Mouse (Mus musculus) heart, postnatal 0 days (tissue): ENCODE data around the gene A930009A15Rik. TPM values are rescaled to one million over a fixed set of nuclear protein-coding genes. Genes with fewer than 3 reads are reported as not detected.

Experiments
- ATAC-seq: fragments of 200-750 bp; cut with Nextera tagmentation; 2 replicates; pipeline ENCODE4 v1.8.0; 2017; ENCODE audit warnings: low read depth, moderate number of reproducible peaks, moderate library complexity; ENCODE audit not compliant: insufficient read depth
- DNase-seq: peaks from one replicate; pipeline ENCODE4 v3.0.0-alpha.2; 2016; ENCODE audit warnings: low spot score
- H3K27ac ChIP-seq: fragments of 300-500 bp; sonication (generic); 2 replicates; pipeline ENCODE4 v1.5.1; 2014; ENCODE audit warnings: low read depth, mild to moderate bottlenecking
- H3K27me3 ChIP-seq: fragments of 300-500 bp; sonication (generic); 2 replicates; pipeline ENCODE4 v1.6.1; 2014; ENCODE audit warnings: low read length, mixed read lengths; ENCODE audit not compliant: control insufficient read depth, insufficient read depth
- H3K36me3 ChIP-seq: fragments of 300-500 bp; sonication (generic); replicated peaks from 2 replicates; pipeline ENCODE4 v1.6.1; 2014; ENCODE audit warnings: low read length, mixed read lengths; ENCODE audit not compliant: control insufficient read depth, insufficient read depth
- H3K4me1 ChIP-seq: fragments of 300-500 bp; sonication (generic); 2 replicates; pipeline ENCODE4 v1.6.1; 2014; ENCODE audit warnings: antibody characterized with exemption; ENCODE audit not compliant: control insufficient read depth, insufficient read depth
- H3K4me2 ChIP-seq: fragments of 300-500 bp; sonication (generic); 2 replicates; pipeline ENCODE4 v1.6.1; 2014; ENCODE audit warnings: low read depth, mild to moderate bottlenecking, low read length, moderate library complexity
- H3K4me3 ChIP-seq: fragments of 300-500 bp; sonication (generic); 2 replicates; pipeline ENCODE4 v1.5.1; 2014; ENCODE audit warnings: low read depth, low read length
- H3K9ac ChIP-seq: fragments of 300-500 bp; sonication (generic); replicated peaks from 2 replicates; pipeline ENCODE4 v1.6.1; 2014; ENCODE audit warnings: low read depth, low read length, mixed read lengths
- H3K9me3 ChIP-seq: fragments of 300-500 bp; sonication (generic); replicated peaks from 2 replicates; pipeline ENCODE4 v1.6.1; 2016; ENCODE audit warnings: low read length; ENCODE audit not compliant: control insufficient read depth
- CTCF ChIP-seq: IDR thresholded peaks from 2 replicates; pipeline ENCODE4 v1.5.1; 2016; ENCODE audit warnings: antibody characterized with exemption, control low read depth, low read depth
- EP300 ChIP-seq: IDR thresholded peaks from 2 replicates; pipeline ENCODE4 v1.6.1; 2016; ENCODE audit warnings: antibody characterized with exemption, low read depth
- WGBS: fragments of 180-500 bp; shearing (Covaris S2); extraction: QIAGEN DNeasy Blood & Tissue Kit; methylation state at CpG from one replicate; pipeline ENCODE4 v1.1.7; 2014; 5-methylcytosine and 5-hydroxymethylcytosine counted together
- polyA plus RNA-seq: library from polyadenylated mRNA; unstranded; fragments of >200 nt; fragmentation: Nextera tagmentation; extraction: Ambion mirVana; gene quantifications from 2 replicates; pipeline ENCODE4 v1.2.1, GENCODE M21; 2015
- total RNA-seq: library from RNA; depleted of rRNA; stranded (reverse); fragments of >200 nt; gene quantifications from 2 replicates; pipeline ENCODE4 v1.2.3, GENCODE M21; 2014; ENCODE audit warnings: low replicate concordance

A930009A15Rik gene
- total and polyA plus RNA-seq, 2 experiments from 2014 or later = not detected

- Histone ChIP-seq H3K4me1 (peaks cover 5% of the 10 kb centered on the region; the same call in 1 of the 2 replicates), H3K27me3 (no peaks in the 10 kb centered on the region), H3K9me3 (no peaks in the 10 kb centered on the region), H3K4me3 (no peak overlapping the region), H3K27ac (no peak overlapping the region), H3K36me3 (no peaks in the 10 kb centered on the region), H3K9ac (no peak overlapping the region), H3K4me2 (no peak overlapping the region)
- ATAC-seq (0 out of 2 replicates have a peak, but pooled peaks have one; percentile 27), DNase-seq (peak; percentile 13)
- 2% methylated on average over 2 of the region's 2 CpGs for WGBS
- TF ChIP-seq CTCF (no peak), EP300 (no peak)
Observed at GRCm38 (mm10) chr10:115530746-115531145, 39.0 kb upstream of the A930009A15Rik start.

- no peaks in the 10 kb centered on the region for H3K9me3 ChIP-seq
- H3K36me3 ChIP-seq = no peaks in the 10 kb centered on the region
- no peaks in the 10 kb centered on the region for H3K4me1 ChIP-seq
- H3K9ac ChIP-seq = no peak overlapping the region
- H3K27me3 ChIP-seq = no peaks in the 10 kb centered on the region
- WGBS = 62% methylated on average over 6 of the region's 6 CpGs
- DNase-seq = no peak
- H3K4me2 ChIP-seq = no peak overlapping the region
- TF ChIP-seq CTCF (no peak), EP300 (no peak)
- H3K27ac ChIP-seq = no peak overlapping the region
- no peak for ATAC-seq
- H3K4me3 ChIP-seq = no peak overlapping the region
Observed at GRCm38 (mm10) chr10:115542917-115543316, 26.9 kb upstream of the A930009A15Rik start.

GRCm38 (mm10) chr10:115550253-115550652 lies 19.5 kb upstream of the A930009A15Rik start:
- H3K9me3 ChIP-seq = no peaks in the 10 kb centered on the region
- H3K27ac ChIP-seq = no peak overlapping the region
- DNase-seq (no peak), ATAC-seq (no peak)
- WGBS = 65% methylated on average over 7 of the region's 7 CpGs
- no peaks in the 10 kb centered on the region for H3K27me3 ChIP-seq
- H3K9ac ChIP-seq = no peak overlapping the region
- H3K4me2 ChIP-seq = no peak overlapping the region
- H3K4me1 ChIP-seq = no peaks in the 10 kb centered on the region
- H3K36me3 ChIP-seq = no peaks in the 10 kb centered on the region
- TF ChIP-seq EP300 (no peak), CTCF (no peak)
- H3K4me3 ChIP-seq = no peak overlapping the region

DNA sequence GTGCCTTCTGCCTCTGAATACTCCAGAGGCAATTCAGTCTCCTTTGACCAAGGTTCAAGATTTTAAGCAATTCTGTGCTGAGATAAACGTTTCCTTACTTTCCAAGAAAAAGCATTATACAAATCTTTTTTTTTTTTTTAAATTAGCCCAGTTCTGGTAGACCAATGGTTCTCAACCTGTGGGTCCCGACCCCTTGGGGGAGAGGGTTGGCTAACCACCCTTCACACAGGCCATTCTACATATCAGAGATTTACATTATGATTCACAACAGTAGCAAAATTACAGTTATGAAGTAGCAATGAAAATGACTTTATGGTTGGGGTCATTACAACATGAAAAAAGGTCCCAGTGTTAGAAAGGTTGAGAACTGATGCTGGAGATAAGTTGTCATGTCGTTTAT lies 18.7 kb upstream of the A930009A15Rik start:
- Histone ChIP-seq H3K9ac (no peak overlapping the region), H3K27me3 (no peaks in the 10 kb centered on the region), H3K9me3 (no peaks in the 10 kb centered on the region), H3K4me2 (no peak overlapping the region), H3K27ac (no peak overlapping the region), H3K4me1 (no peaks in the 10 kb centered on the region), H3K4me3 (no peak overlapping the region), H3K36me3 (no peaks in the 10 kb centered on the region)
- DNase-seq = no peak
- TF ChIP-seq EP300 = no peak
- TF ChIP-seq CTCF = no peak
- WGBS = 62% methylated on average over 3 of the region's 3 CpGs
- ATAC-seq = no peak

DNA sequence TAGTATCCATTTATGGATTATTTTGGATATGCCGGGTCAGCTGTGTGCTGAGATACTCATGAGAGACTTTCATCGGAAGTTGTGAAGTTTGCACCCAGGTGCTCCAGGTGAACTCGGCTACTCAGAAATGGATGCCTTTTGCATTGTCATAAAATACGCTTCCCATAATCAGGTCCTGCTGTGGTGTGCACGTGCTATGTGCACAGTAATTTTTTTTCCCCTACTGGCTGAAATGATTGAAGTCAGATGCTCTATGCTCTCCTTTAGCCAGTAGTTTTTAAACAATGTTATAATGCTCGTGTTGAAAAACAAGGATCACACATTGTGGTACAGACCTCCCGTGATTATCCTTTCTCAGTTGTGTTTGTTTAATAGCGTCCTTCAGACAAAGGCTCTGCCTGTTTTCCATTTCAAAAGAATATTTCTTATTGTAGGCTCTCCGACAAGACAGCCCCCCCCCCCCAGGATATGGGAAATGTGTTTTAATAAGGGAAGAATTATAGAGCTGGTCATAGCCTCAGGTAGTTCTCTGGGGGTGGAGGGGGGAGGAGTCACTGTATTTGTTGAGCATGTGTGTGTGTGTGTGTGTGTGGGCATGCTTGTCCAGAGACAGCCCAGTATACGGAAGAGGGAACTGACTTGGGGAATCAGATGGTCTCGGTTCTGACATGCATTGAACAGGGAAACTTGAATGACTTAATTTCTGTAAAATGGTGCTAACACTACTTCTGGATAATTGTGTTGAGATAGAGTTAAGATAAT lies 16.3 kb upstream of the A930009A15Rik start:
- H3K4me2 ChIP-seq = no peak overlapping the region
- H3K27ac ChIP-seq = no peak overlapping the region
- no peak for DNase-seq
- H3K36me3 ChIP-seq = no peaks in the 10 kb centered on the region
- no peaks in the 10 kb centered on the region for H3K4me1 ChIP-seq
- no peak overlapping the region for H3K4me3 ChIP-seq
- TF ChIP-seq CTCF (no peak), EP300 (no peak)
- no peaks in the 10 kb centered on the region for H3K9me3 ChIP-seq
- no peak overlapping the region for H3K9ac ChIP-seq
- 79% methylated on average over 11 of the region's 11 CpGs for WGBS
- H3K27me3 ChIP-seq = no peaks in the 10 kb centered on the region
- no peak for ATAC-seq
